Mouse (Mus musculus) bone marrow macrophage, adult 2 months (primary cell): ENCODE measurements around the gene Narf.

Source experiments
- CTCF ChIP-seq: IDR thresholded peaks from 2 replicates; pipeline ENCODE4 v1.5.1; 2012; ENCODE audit warnings: low read depth, mild to moderate bottlenecking, low read length, moderate library complexity
- POLR2A ChIP-seq: IDR thresholded peaks from 2 replicates; pipeline ENCODE4 v1.6.1; 2012; ENCODE audit warnings: mild to moderate bottlenecking, low read depth, low read length, borderline replicate concordance

- TF ChIP-seq CTCF (no peak), POLR2A (no peak)
Measured at GRCm38 (mm10) chr11:121261074-121261473, 24.0 kb downstream of the Narf start.
